Mouse (Mus musculus) midbrain, embryonic 14.5 days (tissue): ENCODE measurements around the gene Tm9sf4. TPM values are rescaled to one million over a fixed set of nuclear protein-coding genes. Genes with fewer than 3 reads are reported as not detected.

ENCODE experiments used
- ATAC-seq: fragments of 200-750 bp; cut with Nextera tagmentation; 2 replicates; pipeline ENCODE4 v1.8.0; 2017; ENCODE audit warnings: moderate number of reproducible peaks, moderate library complexity; ENCODE audit not compliant: low FRiP score, low TSS enrichment
- DNase-seq: peaks from one replicate; pipeline ENCODE4 v3.0.0-alpha.2; 2015
- H3K27ac ChIP-seq: fragments of 300-500 bp; sonication (generic); replicated peaks from 2 replicates; pipeline ENCODE4 v1.5.1; 2014; ENCODE audit warnings: mild to moderate bottlenecking, low read depth, low read length, moderate library complexity
- H3K27me3 ChIP-seq: fragments of 300-500 bp; sonication (generic); 2 replicates; pipeline ENCODE4 v1.6.1; 2014; ENCODE audit warnings: low read length, control low read depth, mixed read lengths; ENCODE audit not compliant: control insufficient read depth, insufficient read depth
- H3K36me3 ChIP-seq: fragments of 300-500 bp; sonication (generic); 2 replicates; pipeline ENCODE4 v1.6.1; 2014; ENCODE audit warnings: low read length, control low read depth; ENCODE audit not compliant: control insufficient read depth, insufficient read depth
- H3K4me1 ChIP-seq: fragments of 300-500 bp; sonication (generic); 2 replicates; pipeline ENCODE4 v1.6.1; 2014; ENCODE audit warnings: mild to moderate bottlenecking, antibody characterized with exemption, low read length, control low read depth; ENCODE audit not compliant: control insufficient read depth, insufficient read depth
- H3K4me2 ChIP-seq: fragments of 300-500 bp; sonication (generic); 2 replicates; pipeline ENCODE4 v1.6.1; 2014; ENCODE audit warnings: mild to moderate bottlenecking, low read length, moderate library complexity
- H3K4me3 ChIP-seq: fragments of 300-500 bp; sonication (generic); replicated peaks from 2 replicates; pipeline ENCODE4 v1.5.1; 2014; ENCODE audit warnings: low read depth, low read length
- H3K9ac ChIP-seq: fragments of 300-500 bp; sonication (generic); replicated peaks from 2 replicates; pipeline ENCODE4 v1.6.1; 2014; ENCODE audit warnings: mild to moderate bottlenecking, low read length, moderate library complexity
- H3K9me3 ChIP-seq: fragments of 300-500 bp; sonication (generic); 2 replicates; pipeline ENCODE4 v1.6.1; 2016; ENCODE audit warnings: low read length, control low read depth, mixed read lengths; ENCODE audit not compliant: control insufficient read depth
- whole genome bisulfite sequencing: fragments of 180-500 bp; shearing (Covaris S2); extraction: QIAGEN DNeasy Blood & Tissue Kit; methylation state at CpG from one replicate; pipeline ENCODE4 v1.1.7; 2014; 5-methylcytosine and 5-hydroxymethylcytosine counted together
- polyA plus RNA-seq: library from polyadenylated mRNA; unstranded; fragments of >200 nt; fragmentation: Nextera tagmentation; extraction: Ambion mirVana; gene quantifications from 2 replicates; pipeline ENCODE4 v1.2.1, GENCODE M21; 2014

The Tm9sf4 gene
- polyA plus RNA-seq, 1 experiment from 2014 or later, result 89.8 TPM

GRCm38 (mm10) chr2:153225595-153225953 lies 64.5 kb downstream of the Tm9sf4 start:
- WGBS, result 7% methylated on average over 3 of the region's 3 CpGs
- Histone ChIP-seq H3K27ac (peak overlapping the region; percentile 86), H3K9me3 (no peaks in the 10 kb centered on the region), H3K27me3 (no peaks in the 10 kb centered on the region), H3K4me3 (peak overlapping the region; percentile 55), H3K4me2 (peak overlapping the region; percentile 73), H3K36me3 (peaks cover 27% of the 10 kb centered on the region), H3K9ac (peak overlapping the region; percentile 80; the same call in 1 of the 2 replicates), H3K4me1 (peaks cover 6% of the 10 kb centered on the region; the same call in 1 of the 2 replicates)
- DNase-seq, result no peak
- no peak for ATAC-seq

GRCm38 (mm10) chr2:153227959-153228358 lies 66.9 kb downstream of the Tm9sf4 start:
- Histone ChIP-seq H3K9ac (no peak overlapping the region), H3K4me2 (no peak overlapping the region), H3K9me3 (no peaks in the 10 kb centered on the region), H3K27ac (no peak overlapping the region), H3K4me1 (peaks cover 6% of the 10 kb centered on the region; the same call in 1 of the 2 replicates), H3K36me3 (peaks cover 50% of the 10 kb centered on the region), H3K27me3 (no peaks in the 10 kb centered on the region), H3K4me3 (no peak overlapping the region)
- ATAC-seq (no peak), DNase-seq (no peak)
- 91% methylated on average over 4 of the region's 4 CpGs for WGBS

- no peak overlapping the region for H3K27ac ChIP-seq
- H3K9ac ChIP-seq, result no peak overlapping the region
- H3K4me3 ChIP-seq, result no peak overlapping the region
- H3K4me2 ChIP-seq, result no peak overlapping the region
- no peak for ATAC-seq
- 77% methylated on average over 5 of the region's 5 CpGs for WGBS
- H3K9me3 ChIP-seq, result no peaks in the 10 kb centered on the region
- no peaks in the 10 kb centered on the region for H3K27me3 ChIP-seq
- DNase-seq, result no peak
- peaks cover 55% of the 10 kb centered on the region for H3K36me3 ChIP-seq
- H3K4me1 ChIP-seq, result peaks cover 6% of the 10 kb centered on the region; the same call in 1 of the 2 replicates
Observed at GRCm38 (mm10) chr2:153228523-153228922, 67.4 kb downstream of the Tm9sf4 start.

GRCm38 (mm10) chr2:153237193-153237592 lies 76.1 kb downstream of the Tm9sf4 start:
- H3K4me1 ChIP-seq, result peaks cover 28% of the 10 kb centered on the region
- H3K4me3 ChIP-seq, result no peak overlapping the region
- no peak for DNase-seq
- H3K36me3 ChIP-seq, result peaks cover 37% of the 10 kb centered on the region
- H3K27me3 ChIP-seq, result no peaks in the 10 kb centered on the region
- 78% methylated on average over 4 of the region's 4 CpGs for WGBS
- no peak for ATAC-seq
- no peak overlapping the region for H3K27ac ChIP-seq
- no peaks in the 10 kb centered on the region for H3K9me3 ChIP-seq
- no peak overlapping the region for H3K4me2 ChIP-seq
- no peak overlapping the region for H3K9ac ChIP-seq

GRCm38 (mm10) chr2:153237891-153238290 lies 76.8 kb downstream of the Tm9sf4 start:
- WGBS, result 74% methylated on average over 4 of the region's 4 CpGs
- Histone ChIP-seq H3K4me3 (no peak overlapping the region), H3K4me2 (no peak overlapping the region), H3K9me3 (no peaks in the 10 kb centered on the region), H3K27ac (no peak overlapping the region), H3K9ac (0 out of 2 replicates have a peak overlapping the region, but pooled peaks have one; percentile 20), H3K36me3 (peaks cover 32% of the 10 kb centered on the region), H3K27me3 (no peaks in the 10 kb centered on the region), H3K4me1 (peaks cover 30% of the 10 kb centered on the region)
- ATAC-seq, result no peak
- DNase-seq, result no peak

- H3K36me3 ChIP-seq, result peaks cover 27% of the 10 kb centered on the region
- peaks cover 30% of the 10 kb centered on the region for H3K4me1 ChIP-seq
- DNase-seq (no peak), ATAC-seq (no peak)
- H3K9me3 ChIP-seq, result no peaks in the 10 kb centered on the region
- H3K27me3 ChIP-seq, result no peaks in the 10 kb centered on the region
- H3K4me2 ChIP-seq, result no peak overlapping the region
- 47% methylated on average over 2 of the region's 2 CpGs for WGBS
- 0 out of 2 replicates have a peak overlapping the region, but pooled peaks have one; percentile 20 for H3K9ac ChIP-seq
- H3K4me3 ChIP-seq, result no peak overlapping the region
- H3K27ac ChIP-seq, result no peak overlapping the region
Observed at GRCm38 (mm10) chr2:153238406-153238805, 77.3 kb downstream of the Tm9sf4 start.

- H3K27ac ChIP-seq, result 0 out of 2 replicates have a peak overlapping the region, but pooled peaks have one; percentile 21
- peak overlapping the region; percentile 94 for H3K4me3 ChIP-seq
- peaks cover 30% of the 10 kb centered on the region for H3K4me1 ChIP-seq
- ATAC-seq (no peak), DNase-seq (no peak)
- peak overlapping the region; percentile 99 for H3K9ac ChIP-seq
- peak overlapping the region; percentile 71 for H3K4me2 ChIP-seq
- peaks cover 19% of the 10 kb centered on the region for H3K36me3 ChIP-seq
- 33% methylated on average over 7 of the region's 7 CpGs for WGBS
- no peaks in the 10 kb centered on the region for H3K9me3 ChIP-seq
- H3K27me3 ChIP-seq, result no peaks in the 10 kb centered on the region
Observed at GRCm38 (mm10) chr2:153239021-153239859, 78.1 kb downstream of the Tm9sf4 start.

- Histone ChIP-seq H3K27me3 (no peaks in the 10 kb centered on the region), H3K4me1 (peaks cover 30% of the 10 kb centered on the region), H3K27ac (0 out of 2 replicates have a peak overlapping the region, but pooled peaks have one; percentile 21), H3K9ac (peak overlapping the region; percentile 99), H3K4me3 (peak overlapping the region; percentile 94), H3K36me3 (peaks cover 12% of the 10 kb centered on the region), H3K9me3 (no peaks in the 10 kb centered on the region), H3K4me2 (peak overlapping the region; percentile 71)
- WGBS, result 1% methylated on average over 22 of the region's 22 CpGs
- DNase-seq (peak; percentile 53), ATAC-seq (no peak)
Observed at GRCm38 (mm10) chr2:153239860-153240480, 78.9 kb downstream of the Tm9sf4 start.
